Mouse (Mus musculus): ENCODE measurements at regions not wholly inside any gene's neighbourhood (a gene's known extent, or its start where the extent isn't known, plus 50 kb on each side); places are given as distances from the start of the nearest gene placed in this dataset. TPM values are rescaled to one million over a fixed set of nuclear protein-coding genes. Genes with fewer than 3 reads are reported as not detected.

DNA sequence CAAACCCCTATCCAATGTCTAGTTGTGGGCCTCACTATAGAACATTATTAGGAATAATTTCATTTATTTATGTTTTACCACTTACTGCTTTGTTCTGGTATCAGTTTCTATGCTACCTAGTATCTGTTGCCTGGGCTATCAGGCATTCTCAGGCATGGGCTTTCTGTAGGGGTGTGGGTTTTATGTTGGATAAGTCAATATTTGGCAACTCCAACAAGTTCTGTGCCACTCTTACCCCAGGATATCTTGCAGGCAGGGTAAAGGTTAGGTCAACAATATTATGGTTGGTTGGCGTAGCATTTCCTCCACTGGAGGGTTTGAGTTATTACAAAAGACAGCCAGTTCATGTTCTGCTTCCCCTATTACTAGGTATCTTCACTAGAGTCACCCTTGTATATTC, 65.8 kb downstream of the Smim10l1 start:
- ATAC-seq (ENCODE audit: low FRiP score) (no peak), DNase-seq (ENCODE audit: low spot score, missing footprints) (no peak)
- no peaks in the 10 kb centered on the region for H3K27me3 ChIP-seq (ENCODE audit: control insufficient read depth, insufficient read depth, low read length)
- H3K36me3 ChIP-seq (ENCODE audit: control insufficient read depth, insufficient read depth, low read length): no peaks in the 10 kb centered on the region
- H3K9me3 ChIP-seq (ENCODE audit: control insufficient read depth, low read length): no peaks in the 10 kb centered on the region
- H3K4me2 ChIP-seq: no peak overlapping the region
- H3K4me3 ChIP-seq (ENCODE audit: low read depth, low read length): no peak overlapping the region
- H3K27ac ChIP-seq (ENCODE audit: low read depth, low read length): no peak overlapping the region
- no peak overlapping the region for H3K9ac ChIP-seq (ENCODE audit: low read length)
- 76% methylated on average over 1 of the region's 1 CpGs for WGBS
- H3K4me1 ChIP-seq (ENCODE audit: control insufficient read depth, insufficient read depth, low read length): no peaks in the 10 kb centered on the region

DNA sequence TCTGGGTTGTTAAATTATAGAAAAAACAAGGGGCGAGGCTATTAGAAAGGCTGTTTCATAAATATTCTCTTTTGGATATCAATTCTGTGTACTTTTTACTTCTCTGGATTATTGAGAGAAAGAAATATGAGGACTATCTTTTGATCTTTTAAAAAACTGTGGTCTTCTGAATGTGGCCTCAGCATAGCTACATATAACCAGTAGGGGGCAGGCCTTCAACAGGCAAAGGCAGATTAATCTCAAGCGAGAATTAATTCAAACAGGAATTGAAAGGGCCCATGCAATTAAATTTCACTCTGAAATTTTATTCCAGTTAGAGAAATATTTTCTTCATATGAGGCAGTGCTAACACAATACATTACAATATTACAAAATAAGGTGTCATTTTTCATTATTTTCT, 66.6 kb downstream of the Smim10l1 start:
- Histone ChIP-seq H3K27me3 (ENCODE audit: control insufficient read depth, insufficient read depth, low read length) (no peaks in the 10 kb centered on the region), H3K9ac (ENCODE audit: low read length) (no peak overlapping the region), H3K4me1 (ENCODE audit: control insufficient read depth, insufficient read depth, low read length) (no peaks in the 10 kb centered on the region), H3K4me2 (no peak overlapping the region), H3K4me3 (ENCODE audit: low read depth, low read length) (no peak overlapping the region), H3K27ac (ENCODE audit: low read depth, low read length) (no peak overlapping the region), H3K36me3 (ENCODE audit: control insufficient read depth, insufficient read depth, low read length) (no peaks in the 10 kb centered on the region), H3K9me3 (ENCODE audit: control insufficient read depth, low read length) (no peaks in the 10 kb centered on the region)
- 62% methylated on average over 2 of the region's 2 CpGs for WGBS
- DNase-seq (ENCODE audit: low spot score, missing footprints): no peak
- ATAC-seq (ENCODE audit: low FRiP score): no peak

DNA sequence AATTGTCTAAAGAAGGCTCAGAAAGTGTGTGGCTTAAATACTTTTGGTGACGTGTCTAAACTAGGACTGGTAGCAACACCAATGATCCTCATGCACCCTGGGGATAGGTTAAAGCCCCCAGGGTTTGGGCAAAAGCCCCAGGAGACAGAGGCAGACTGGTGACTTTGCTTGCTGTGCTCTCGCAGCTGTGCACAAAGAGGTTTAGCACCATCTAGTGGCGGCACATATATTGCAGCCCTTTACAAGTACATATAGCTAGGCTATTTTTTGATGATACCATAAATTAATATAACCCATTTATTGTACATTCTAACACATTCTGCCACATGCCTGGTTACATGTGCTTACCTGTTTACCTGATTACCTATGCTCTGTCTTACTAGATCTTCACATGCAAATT, 85.8 kb upstream of the 5530400C23Rik start:
- ATAC-seq (ENCODE audit: low FRiP score): peak; percentile 79; the same call in 1 of the 2 replicates
- peak; percentile 86 for DNase-seq (ENCODE audit: low spot score, missing footprints)
- Histone ChIP-seq H3K36me3 (ENCODE audit: control insufficient read depth, insufficient read depth, low read length) (no peaks in the 10 kb centered on the region), H3K9me3 (ENCODE audit: control insufficient read depth, low read length) (no peaks in the 10 kb centered on the region), H3K9ac (ENCODE audit: low read length) (no peak overlapping the region), H3K4me2 (no peak overlapping the region), H3K4me3 (ENCODE audit: low read depth, low read length) (no peak overlapping the region), H3K27me3 (ENCODE audit: control insufficient read depth, insufficient read depth, low read length) (no peaks in the 10 kb centered on the region), H3K27ac (ENCODE audit: low read depth, low read length) (no peak overlapping the region), H3K4me1 (ENCODE audit: control insufficient read depth, insufficient read depth, low read length) (no peaks in the 10 kb centered on the region)
- WGBS: 10% methylated on average over 3 of the region's 3 CpGs

Small RNAs in the stretch of these regions (microRNA-seq; reads per million reads assigned to microRNA genes)
- gene Gm23403 (not detected), gene Gm25019 (not detected)
